Mouse (Mus musculus) granulocyte monocyte progenitor cell, adult 5-6 weeks (primary cell): ENCODE data around the gene Gm5148. TPM values are rescaled to one million over a fixed set of nuclear protein-coding genes. Genes with fewer than 3 reads are reported as not detected.

Experiments used
- total RNA-seq, 2 experiments: library from RNA; stranded (forward) in 1 of 2; stranded (reverse) in 1 of 2; fragments of 200-712, 200-1000 nt in 1 of 2; fragments of >200 nt in 1 of 2; fragmentation: Nextera tagmentation in 1 of 2; gene quantifications; 2 replicates each; pipeline ENCODE4 v1.2.3; 2014 to 2017

Gene Gm5148
- total RNA-seq, 2 experiments from 2014 or later = 14.9 TPM; not detected in 1

Other genes starting within 250 kb of the Gm5148 start
- gene Spry1, start 84.5 kb downstream of the Gm5148 start, total RNA-seq (2014; fragmentation: Nextera tagmentation) = 2.1 and 3.7 TPM in 2 replicates
- gene Spry1, start 84.5 kb downstream of the Gm5148 start, total RNA-seq (2017) = 2.6 and 3.1 TPM in 2 replicates